Mouse (Mus musculus) Patski (cell line): ENCODE measurements around the gene Tma7. TPM values are rescaled to one million over a fixed set of nuclear protein-coding genes. Genes with fewer than 3 reads are reported as not detected.

Source experiments
- ATAC-seq: fragments of 100-300 bp; one replicate; pipeline ENCODE4 v1.8.0; 2021
- CTCF ChIA-PET: fragments of 350-600 bp; sonication (Branson Sonifier 250); formaldehyde crosslinking; loops from one replicate; lab custom pipeline; 2022; ENCODE audit warnings: inconsistent platforms; lab: Charles Lee
- POLR2A ChIA-PET: fragments of 350-600 bp; sonication (Branson Sonifier 250); formaldehyde crosslinking; loops from one replicate; lab custom pipeline; 2022; ENCODE audit warnings: antibody characterized with exemption, inconsistent platforms; lab: Charles Lee
- DNase-seq: peaks from one replicate; pipeline ENCODE4 v3.0.0-alpha.2; 2011; ENCODE audit warnings: low read depth, low spot score
- H3K27me3 ChIP-seq: fragments of 371-371 bp; one replicate; pipeline ENCODE4 v1.5.1; 2021
- CTCF ChIP-seq: fragments of 100-300 bp; IDR thresholded peaks from one replicate; pipeline ENCODE4 v1.5.1; 2021
- in situ Hi-C: fragments of 300-500 bp; cut with MboI; formaldehyde crosslinking; loops from 3 replicates; pipeline ENCODE4 v1.11.1; 2018; ENCODE audit warnings: low pct_unique_long_range_greater_than_20kb, mixed read lengths
- polyA plus RNA-seq: library from polyadenylated mRNA; unstranded; gene quantifications from one replicate; pipeline ENCODE4 v1.2.3, GENCODE M21; 2021

Gene Tma7
- polyA plus RNA-seq, 1 experiment from 2014 or later: 188 TPM

- no peak for ATAC-seq
- no peak for TF ChIP-seq CTCF
- no peaks in the 10 kb centered on the region for H3K27me3 ChIP-seq
- no peak for DNase-seq
- in situ Hi-C loops: no loop called here
- ChIA-PET POLR2A (no interaction called here), CTCF (no interaction called here)
Measured at GRCm38 (mm10) chr9:109049996-109050673, 32.3 kb downstream of the Tma7 start.

DNA sequence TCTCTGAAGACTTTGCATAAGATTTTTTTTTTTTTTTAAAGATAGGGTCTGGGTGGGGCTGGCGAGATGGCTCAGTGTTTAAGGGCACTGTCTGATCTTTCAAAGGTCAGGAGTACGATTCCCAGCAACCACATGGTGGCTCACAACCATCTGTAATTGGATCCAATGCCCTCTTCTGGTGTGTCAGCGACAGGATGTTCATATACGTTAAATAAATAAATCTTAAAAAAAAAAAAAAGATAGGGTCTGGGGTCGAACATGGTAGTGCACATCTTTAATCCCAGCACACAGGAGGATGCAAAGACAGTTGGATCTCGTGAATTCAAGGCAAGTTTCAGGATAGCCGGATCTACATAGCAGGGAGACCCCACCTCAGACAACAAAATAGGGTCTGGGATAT lies 33.1 kb downstream of the Tma7 start:
- ChIA-PET POLR2A (no interaction called here), CTCF (interaction anchor here (1.2 kb wide), 1 partner anchor 40 kb away, joined by 3 read pairs; no protein-coding TSS in a partner anchor)
- H3K27me3 ChIP-seq: no peaks in the 10 kb centered on the region
- ATAC-seq (no peak), DNase-seq (no peak)
- in situ Hi-C loops: no loop called here
- no peak for TF ChIP-seq CTCF

GRCm38 (mm10) chr9:109046306-109046705 lies 36.1 kb downstream of the Tma7 start:
- POLR2A ChIA-PET: interaction anchor here (0.7 to 1.5 kb wide), 3 partner anchors 12 to 28 kb away, joined by 3 read pairs; partner anchors contain the start of genes Atrip and Trex1
- no peaks in the 10 kb centered on the region for H3K27me3 ChIP-seq
- TF ChIP-seq CTCF: peak; percentile 74
- in situ Hi-C loops: no loop called here
- DNase-seq (no peak), ATAC-seq (peak; percentile 26)
- CTCF ChIA-PET: interaction anchor here (0.7 to 1.9 kb wide), 9 partner anchors 8 to 74 kb away, joined by 3 to 10 read pairs (median 3); partner anchors contain the start of genes Shisa5 and Trex1

DNA sequence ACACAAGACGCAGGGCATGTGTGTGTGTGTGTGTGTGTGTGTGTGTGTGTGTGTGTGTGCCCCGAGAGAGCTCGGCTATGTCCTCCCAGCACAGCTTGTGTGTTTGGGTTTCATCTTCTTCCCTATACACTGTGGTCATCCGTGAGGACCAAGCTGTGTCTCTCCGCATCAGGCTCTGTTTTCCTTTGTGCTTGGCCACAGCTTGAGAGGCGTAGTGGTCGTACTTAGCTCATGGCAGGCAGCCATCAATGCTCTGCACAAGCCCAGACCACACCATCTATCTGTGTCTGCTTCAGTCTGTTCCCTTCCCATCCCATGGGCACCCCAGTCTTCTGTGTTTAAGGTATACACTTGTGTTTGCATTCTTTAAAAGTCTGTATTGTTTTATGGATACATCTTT lies 41.0 kb downstream of the Tma7 start:
- POLR2A ChIA-PET: interaction anchor here (0.7 kb wide), 1 partner anchor 40 kb away, joined by 3 read pairs; no protein-coding TSS in a partner anchor
- CTCF ChIA-PET: interaction anchor here (0.7 to 1.5 kb wide), 2 partner anchors 18 to 26 kb away, joined by 3 to 5 read pairs; partner anchors contain the start of gene Trex1
- in situ Hi-C loops: no loop called here

GRCm38 (mm10) chr9:109040906-109041305 lies 41.5 kb downstream of the Tma7 start:
- ChIA-PET CTCF (interaction anchor here (0.7 to 1.5 kb wide), 2 partner anchors 18 to 27 kb away, joined by 3 to 5 read pairs; partner anchors contain the start of gene Trex1), POLR2A (no interaction called here)
- DNase-seq: no peak
- in situ Hi-C loops: no loop called here
- H3K27me3 ChIP-seq: no peaks in the 10 kb centered on the region
- no peak for TF ChIP-seq CTCF
- no peak for ATAC-seq

More for the DNA sequence above, 41.0 kb downstream of the Tma7 start:
- no peak for TF ChIP-seq CTCF
- H3K27me3 ChIP-seq: no peaks in the 10 kb centered on the region
- ATAC-seq: no peak
- DNase-seq: no peak

GRCm38 (mm10) chr9:109040216-109040615 lies 42.2 kb downstream of the Tma7 start:
- H3K27me3 ChIP-seq: no peaks in the 10 kb centered on the region
- DNase-seq: no peak
- ChIA-PET CTCF (no interaction called here), POLR2A (no interaction called here)
- no peak for TF ChIP-seq CTCF
- ATAC-seq: no peak
- in situ Hi-C loops: no loop called here

GRCm38 (mm10) chr9:109039681-109040080 lies 42.7 kb downstream of the Tma7 start:
- ChIA-PET CTCF (no interaction called here), POLR2A (no interaction called here)
- no peaks in the 10 kb centered on the region for H3K27me3 ChIP-seq
- no peak for TF ChIP-seq CTCF
- ATAC-seq (no peak), DNase-seq (no peak)
- in situ Hi-C loops: no loop called here

- DNase-seq (no peak), ATAC-seq (peak; percentile 78)
- in situ Hi-C loops: no loop called here
- H3K27me3 ChIP-seq: no peaks in the 10 kb centered on the region
- TF ChIP-seq CTCF: no peak
- ChIA-PET POLR2A (no interaction called here), CTCF (no interaction called here)
Measured at GRCm38 (mm10) chr9:109038901-109039364, 43.5 kb downstream of the Tma7 start.

- DNase-seq: no peak
- no peak for TF ChIP-seq CTCF
- in situ Hi-C loops: no loop called here
- peak; percentile 98 for ATAC-seq
- CTCF ChIA-PET: interaction anchor here (1.0 to 1.3 kb wide), 2 partner anchors 8 to 14 kb away, joined by 3 to 5 read pairs; no protein-coding TSS in a partner anchor
- no peaks in the 10 kb centered on the region for H3K27me3 ChIP-seq
- POLR2A ChIA-PET: no interaction called here
Measured at GRCm38 (mm10) chr9:109038086-109038895, 44.1 kb downstream of the Tma7 start, which contains the start of gene Shisa5. Shisa5 (plus strand) TSS chr9:109038565.

DNA sequence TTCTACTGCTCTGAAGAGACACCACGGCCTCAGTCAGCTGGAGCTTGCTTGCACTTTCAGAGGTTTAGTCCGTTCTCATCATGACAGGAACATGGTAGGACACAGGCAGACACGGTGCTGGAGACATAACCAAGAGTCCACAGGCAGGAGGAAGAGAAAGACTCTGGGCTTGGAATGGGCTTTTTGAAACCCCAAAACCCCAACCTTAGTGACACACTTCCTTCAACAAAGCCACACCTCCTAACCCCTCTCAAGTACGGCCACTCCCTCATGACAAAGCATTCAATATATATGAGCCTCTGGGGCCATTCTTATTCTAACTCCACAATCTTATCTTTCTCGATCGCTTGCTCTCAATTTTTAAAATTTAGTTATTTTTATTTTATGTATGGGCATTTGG lies 50.0 kb downstream of the Tma7 start:
- TF ChIP-seq CTCF: no peak
- in situ Hi-C loops: no loop called here

More for the DNA sequence above, 50.0 kb downstream of the Tma7 start:
- no peaks in the 10 kb centered on the region for H3K27me3 ChIP-seq
- ChIA-PET CTCF (no interaction called here), POLR2A (no interaction called here)
- no peak for DNase-seq
- no peak for ATAC-seq
